Mouse (Mus musculus): ENCODE results near the gene Irf9. TPM values are rescaled to one million over a fixed set of nuclear protein-coding genes. Genes with fewer than 3 reads are reported as not detected.

Irf9 gene
- polyA plus RNA-seq (2015; fragmentation: Nextera tagmentation; extraction: Ambion mirVana) = 9.7 and 10.2 TPM in 2 replicates

GRCm38 (mm10) chr14:55603271-55603632 is at the start of gene Irf9:
Gene Irf9 (plus strand): TSS chr14:55603571.
- peaks cover 74% of the 10 kb centered on the region for H3K36me3 ChIP-seq
- H3K27me3 ChIP-seq = no peaks in the 10 kb centered on the region
- peaks cover 11% of the 10 kb centered on the region; the same call in 1 of the 2 replicates for H3K4me1 ChIP-seq (replicated peaks)
- WGBS = 91% methylated on average over 7 of the region's 7 CpGs
- no peak for ATAC-seq (ENCODE audit: low FRiP score, low read depth)
- no peaks in the 10 kb centered on the region for H3K9me3 ChIP-seq
- H3K4me3 ChIP-seq = peak within 1 kb of the TSS; percentile 29
- H3K9ac ChIP-seq = peak within 1 kb of the TSS; percentile 7; the same call in 1 of the 2 replicates
- H3K27ac ChIP-seq (replicated peaks) = peak within 1 kb of the TSS; percentile 46
- peak within 1 kb of the TSS; percentile 46 for H3K4me2 ChIP-seq

- no peak overlapping the region for H3K4me2 ChIP-seq
Observed at GRCm38 (mm10) chr14:55554635-55555034, 48.7 kb upstream of the Irf9 start.

GRCm38 (mm10) chr14:55555788-55556187 is 47.6 kb upstream of the Irf9 start:
- no peak overlapping the region for H3K4me3 ChIP-seq
- no peak overlapping the region for H3K27ac ChIP-seq (replicated peaks)
- H3K27me3 ChIP-seq = no peaks in the 10 kb centered on the region
- H3K9ac ChIP-seq = no peak overlapping the region
- ATAC-seq (ENCODE audit: low FRiP score, low read depth) = no peak
- H3K36me3 ChIP-seq = no peaks in the 10 kb centered on the region
- no peak overlapping the region for H3K4me2 ChIP-seq
- H3K9me3 ChIP-seq = no peaks in the 10 kb centered on the region
- H3K4me1 ChIP-seq (replicated peaks) = peaks cover 7% of the 10 kb centered on the region
- 86% methylated on average over 3 of the region's 3 CpGs for WGBS

More at GRCm38 (mm10) chr14:55554635-55555034, 48.7 kb upstream of the Irf9 start:
- Histone ChIP-seq H3K4me3 (no peak overlapping the region), H3K9me3 (no peaks in the 10 kb centered on the region), H3K27ac (replicated peaks) (no peak overlapping the region), H3K27me3 (no peaks in the 10 kb centered on the region), H3K9ac (no peak overlapping the region), H3K4me1 (replicated peaks) (peaks cover 7% of the 10 kb centered on the region), H3K36me3 (no peaks in the 10 kb centered on the region)
- ATAC-seq (ENCODE audit: low FRiP score, low read depth) = no peak

- ATAC-seq (ENCODE audit: low FRiP score, low read depth) = no peak
- 28% methylated on average over 5 of the region's 5 CpGs for WGBS
- no peaks in the 10 kb centered on the region for H3K36me3 ChIP-seq
Observed at GRCm38 (mm10) chr14:55557003-55557402, 46.4 kb upstream of the Irf9 start.

GRCm38 (mm10) chr14:55557587-55557986 is 45.8 kb upstream of the Irf9 start:
- H3K27me3 ChIP-seq = no peaks in the 10 kb centered on the region
- H3K36me3 ChIP-seq = no peaks in the 10 kb centered on the region
- no peak for ATAC-seq (ENCODE audit: low FRiP score, low read depth)
- no peaks in the 10 kb centered on the region for H3K9me3 ChIP-seq
- no peak overlapping the region for H3K27ac ChIP-seq (replicated peaks)
- H3K4me1 ChIP-seq (replicated peaks) = peaks cover 24% of the 10 kb centered on the region
- H3K4me3 ChIP-seq = no peak overlapping the region
- no peak overlapping the region for H3K9ac ChIP-seq
- WGBS = 89% methylated on average over 3 of the region's 3 CpGs
- no peak overlapping the region for H3K4me2 ChIP-seq

More at GRCm38 (mm10) chr14:55557003-55557402, 46.4 kb upstream of the Irf9 start:
- Histone ChIP-seq H3K9ac (no peak overlapping the region), H3K27me3 (no peaks in the 10 kb centered on the region), H3K4me2 (no peak overlapping the region), H3K27ac (replicated peaks) (no peak overlapping the region), H3K9me3 (no peaks in the 10 kb centered on the region), H3K4me1 (replicated peaks) (peaks cover 18% of the 10 kb centered on the region), H3K4me3 (no peak overlapping the region)

GRCm38 (mm10) chr14:55558740-55559448 is 44.5 kb upstream of the Irf9 start:
- peak overlapping the region; percentile 53 for H3K4me3 ChIP-seq
- no peaks in the 10 kb centered on the region for H3K9me3 ChIP-seq
- no peak for ATAC-seq (ENCODE audit: low FRiP score, low read depth)
- peak overlapping the region; percentile 98; the same call in 1 of the 2 replicates for H3K27ac ChIP-seq (replicated peaks)
- peak overlapping the region; percentile 73 for H3K9ac ChIP-seq
- no peaks in the 10 kb centered on the region for H3K27me3 ChIP-seq
- H3K36me3 ChIP-seq = peaks cover 2% of the 10 kb centered on the region; the same call in 1 of the 2 replicates
- H3K4me2 ChIP-seq = peak overlapping the region; percentile 68
- WGBS = 62% methylated on average over 6 of the region's 6 CpGs
- H3K4me1 ChIP-seq (replicated peaks) = peaks cover 24% of the 10 kb centered on the region

GRCm38 (mm10) chr14:55559799-55560201 is 43.6 kb upstream of the Irf9 start, which contains the start of gene Dcaf11:
Gene Dcaf11 (plus strand): TSS chr14:55560006.
- Histone ChIP-seq H3K4me3 (peak within 1 kb of the TSS; percentile 53), H3K9ac (peak within 1 kb of the TSS; percentile 73), H3K4me1 (replicated peaks) (peaks cover 24% of the 10 kb centered on the region), H3K4me2 (peak within 1 kb of the TSS; percentile 68), H3K27ac (replicated peaks) (peak within 1 kb of the TSS; percentile 98), H3K36me3 (peaks cover 11% of the 10 kb centered on the region), H3K27me3 (no peaks in the 10 kb centered on the region), H3K9me3 (no peaks in the 10 kb centered on the region)
- WGBS = under 1% methylated on average over 27 of the region's 27 CpGs
- peak; percentile 78 for ATAC-seq (ENCODE audit: low FRiP score, low read depth)

- Histone ChIP-seq H3K27ac (replicated peaks) (peak within 1 kb of the TSS; percentile 98), H3K9me3 (no peaks in the 10 kb centered on the region), H3K4me1 (replicated peaks) (peaks cover 24% of the 10 kb centered on the region), H3K4me3 (peak within 1 kb of the TSS; percentile 53), H3K27me3 (no peaks in the 10 kb centered on the region), H3K36me3 (peaks cover 17% of the 10 kb centered on the region), H3K9ac (peak within 1 kb of the TSS; percentile 73), H3K4me2 (peak within 1 kb of the TSS; percentile 68)
- peak; percentile 97 for ATAC-seq (ENCODE audit: low FRiP score, low read depth)
- under 1% methylated on average over 51 of the region's 51 CpGs for WGBS
Observed at GRCm38 (mm10) chr14:55560202-55561073, 42.9 kb upstream of the Irf9 start, which contains the start of gene A730061H03Rik. Gene A730061H03Rik (minus strand): TSS chr14:55560406.

- WGBS = 91% methylated on average over 10 of the region's 10 CpGs
- H3K36me3 ChIP-seq = peaks cover 31% of the 10 kb centered on the region
- peaks cover 24% of the 10 kb centered on the region for H3K4me1 ChIP-seq (replicated peaks)
- no peak overlapping the region for H3K9ac ChIP-seq
- H3K4me2 ChIP-seq = 0 out of 2 replicates have a peak overlapping the region, but pooled peaks have one; percentile 68
- H3K4me3 ChIP-seq = no peak overlapping the region
- ATAC-seq (ENCODE audit: low FRiP score, low read depth) = no peak
- no peak overlapping the region for H3K27ac ChIP-seq (replicated peaks)
- no peaks in the 10 kb centered on the region for H3K27me3 ChIP-seq
- no peaks in the 10 kb centered on the region for H3K9me3 ChIP-seq
Observed at GRCm38 (mm10) chr14:55561860-55562259, 41.5 kb upstream of the Irf9 start.

- 93% methylated on average over 11 of the region's 11 CpGs for WGBS
- Histone ChIP-seq H3K4me1 (replicated peaks) (peaks cover 24% of the 10 kb centered on the region), H3K36me3 (peaks cover 44% of the 10 kb centered on the region), H3K9me3 (no peaks in the 10 kb centered on the region), H3K27me3 (no peaks in the 10 kb centered on the region), H3K9ac (no peak overlapping the region), H3K27ac (replicated peaks) (no peak overlapping the region), H3K4me3 (no peak overlapping the region), H3K4me2 (no peak overlapping the region)
- no peak for ATAC-seq (ENCODE audit: low FRiP score, low read depth)
Observed at GRCm38 (mm10) chr14:55563249-55563648, 40.1 kb upstream of the Irf9 start.

- H3K27ac ChIP-seq (replicated peaks) = no peak overlapping the region
- peaks cover 61% of the 10 kb centered on the region for H3K36me3 ChIP-seq
- peaks cover 18% of the 10 kb centered on the region for H3K4me1 ChIP-seq (replicated peaks)
- no peak overlapping the region for H3K4me2 ChIP-seq
- ATAC-seq (ENCODE audit: low FRiP score, low read depth) = no peak
- WGBS = 91% methylated on average over 3 of the region's 3 CpGs
- no peaks in the 10 kb centered on the region for H3K9me3 ChIP-seq
- H3K4me3 ChIP-seq = no peak overlapping the region
- no peaks in the 10 kb centered on the region for H3K27me3 ChIP-seq
- H3K9ac ChIP-seq = no peak overlapping the region
Observed at GRCm38 (mm10) chr14:55565748-55566147, 37.6 kb upstream of the Irf9 start.

GRCm38 (mm10) chr14:55567496-55567895 is 35.9 kb upstream of the Irf9 start:
- no peak overlapping the region for H3K27ac ChIP-seq (replicated peaks)
- H3K9ac ChIP-seq = no peak overlapping the region
- no peak for ATAC-seq (ENCODE audit: low FRiP score, low read depth)
- peaks cover 2% of the 10 kb centered on the region; the same call in 1 of the 2 replicates for H3K4me1 ChIP-seq (replicated peaks)
- H3K4me3 ChIP-seq = no peak overlapping the region
- peaks cover 61% of the 10 kb centered on the region for H3K36me3 ChIP-seq
- H3K4me2 ChIP-seq = no peak overlapping the region
- no peaks in the 10 kb centered on the region for H3K27me3 ChIP-seq
- H3K9me3 ChIP-seq = no peaks in the 10 kb centered on the region
- 95% methylated on average over 3 of the region's 3 CpGs for WGBS
